Mouse (Mus musculus) thymus, postnatal 25 days (tissue): ENCODE measurements around the gene 4930451I11Rik.
A peak's percentile ranks its signal among the peaks of the same experiment; 100 is the strongest.

ENCODE experiments used
- DNase-seq: peaks from one replicate; pipeline ENCODE4 v3.0.0; 2022

The 4930451I11Rik gene

GRCm38 (mm10) chr7:126799468-126800268 is 31.8 kb downstream of the 4930451I11Rik start:
- DNase-seq = no peak

GRCm38 (mm10) chr7:126799050-126799467 is 32.4 kb downstream of the 4930451I11Rik start:
- peak; percentile 97 for DNase-seq

GRCm38 (mm10) chr7:126798127-126799049 is 33.1 kb downstream of the 4930451I11Rik start:
- no peak for DNase-seq

- DNase-seq = no peak
Measured at GRCm38 (mm10) chr7:126797411-126798126, 33.9 kb downstream of the 4930451I11Rik start, which contains the start of gene Fam57b. Gene Fam57b (plus strand): TSS chr7:126797668.

GRCm38 (mm10) chr7:126796350-126796932 is 35.0 kb downstream of the 4930451I11Rik start:
- no peak for DNase-seq

- DNase-seq = no peak
Measured at GRCm38 (mm10) chr7:126795387-126796317, 35.8 kb downstream of the 4930451I11Rik start.

GRCm38 (mm10) chr7:126794271-126794605 is 37.2 kb downstream of the 4930451I11Rik start:
- DNase-seq = no peak

GRCm38 (mm10) chr7:126793456-126794270 is 37.8 kb downstream of the 4930451I11Rik start:
- no peak for DNase-seq

- no peak for DNase-seq
Measured at GRCm38 (mm10) chr7:126792721-126793443, 38.6 kb downstream of the 4930451I11Rik start.

GRCm38 (mm10) chr7:126791851-126792720 is 39.4 kb downstream of the 4930451I11Rik start, which contains the start of gene Ppp4c:
Gene Ppp4c (minus strand): TSS chr7:126792496.
- peak; percentile 96 for DNase-seq

GRCm38 (mm10) chr7:126789141-126789540 is 42.3 kb downstream of the 4930451I11Rik start:
- no peak for DNase-seq

GRCm38 (mm10) chr7:126786142-126786541 is 45.3 kb downstream of the 4930451I11Rik start:
- no peak for DNase-seq

GRCm38 (mm10) chr7:126785056-126785455 is 46.4 kb downstream of the 4930451I11Rik start:
- DNase-seq = no peak

- DNase-seq = no peak
Measured at GRCm38 (mm10) chr7:126784469-126784868, 47.0 kb downstream of the 4930451I11Rik start.

- DNase-seq = no peak
Measured at GRCm38 (mm10) chr7:126782693-126783092, 48.7 kb downstream of the 4930451I11Rik start.

GRCm38 (mm10) chr7:126781661-126782370 is 49.6 kb downstream of the 4930451I11Rik start:
- DNase-seq = no peak

GRCm38 (mm10) chr7:126780971-126781635 is 50.3 kb downstream of the 4930451I11Rik start, which contains the start of gene Tbx6:
Gene Tbx6 (plus strand): TSS chr7:126781483.
- no peak for DNase-seq
